Mouse (Mus musculus) heart, embryonic 14.5 days (tissue): ENCODE measurements around the gene Gm12216. TPM values are rescaled to one million over a fixed set of nuclear protein-coding genes. Genes with fewer than 3 reads are reported as not detected.
"Not testable (repeated sequence)": the region's sequence is repeated elsewhere in the genome, so short reads cannot be mapped to it uniquely, and the experiment has no call there.

Experiments
- ATAC-seq: fragments of 200-750 bp; cut with Nextera tagmentation; 2 replicates; pipeline ENCODE4 v1.8.0; 2017; ENCODE audit warnings: low read depth, moderate TSS enrichment; ENCODE audit not compliant: insufficient number of reproducible peaks, insufficient read depth, low FRiP score
- H3K27ac ChIP-seq, 2 experiments: fragments of 200-500 bp in 1 of 2; fragments of 300-500 bp in 1 of 2; sonication (generic) in 1 of 2; replicated peaks in 1 of 2; 2 replicates each; pipeline ENCODE4 v1.5.1; 2012 to 2014; ENCODE audit warnings: low read depth in 2 of 2, low read length in 2 of 2, control low read depth in 1 of 2, mild to moderate bottlenecking in 1 of 2, mixed read lengths in 1 of 2; ENCODE audit not compliant: control insufficient read depth in 1 of 2, insufficient read depth in 1 of 2
- H3K27me3 ChIP-seq: fragments of 300-500 bp; sonication (generic); 2 replicates; pipeline ENCODE4 v1.6.1; 2014; ENCODE audit warnings: mild to moderate bottlenecking, low read length, control low read depth; ENCODE audit not compliant: control insufficient read depth, insufficient read depth
- H3K36me3 ChIP-seq: fragments of 300-500 bp; sonication (generic); 2 replicates; pipeline ENCODE4 v1.6.1; 2014; ENCODE audit warnings: mild to moderate bottlenecking, control low read depth, low read length, mixed read lengths; ENCODE audit not compliant: control insufficient read depth, insufficient read depth
- H3K4me1 ChIP-seq, 2 experiments: fragments of 200-500 bp in 1 of 2; fragments of 300-500 bp in 1 of 2; sonication (generic) in 1 of 2; 2 replicates each; pipeline ENCODE4 v1.6.1; 2012 to 2014; ENCODE audit warnings: low read length in 2 of 2, control low read depth in 1 of 2, mixed read lengths in 1 of 2; ENCODE audit not compliant: control insufficient read depth in 2 of 2, insufficient read depth in 2 of 2
- H3K4me2 ChIP-seq: fragments of 300-500 bp; sonication (generic); 2 replicates; pipeline ENCODE4 v1.6.1; 2014; ENCODE audit warnings: mild to moderate bottlenecking, low read length
- H3K4me3 ChIP-seq, 2 experiments: fragments of 200-500 bp in 1 of 2; fragments of 300-500 bp in 1 of 2; sonication (generic) in 1 of 2; 2 replicates each; pipeline ENCODE4 v1.5.1; 2012 to 2014; ENCODE audit warnings: low read length in 2 of 2, mild to moderate bottlenecking in 2 of 2, control low read depth in 1 of 2, low read depth in 1 of 2, moderate library complexity in 1 of 2; ENCODE audit not compliant: control insufficient read depth in 1 of 2, insufficient read depth in 1 of 2
- H3K9ac ChIP-seq: fragments of 300-500 bp; sonication (generic); 2 replicates; pipeline ENCODE4 v1.6.1; 2014; ENCODE audit warnings: mild to moderate bottlenecking, low read length
- H3K9me3 ChIP-seq: fragments of 300-500 bp; sonication (generic); 2 replicates; pipeline ENCODE4 v1.6.1; 2016; ENCODE audit warnings: low read length, control low read depth; ENCODE audit not compliant: control insufficient read depth
- WGBS: fragments of 180-500 bp; shearing (Covaris S2); extraction: QIAGEN DNeasy Blood & Tissue Kit; methylation state at CpG from one replicate; pipeline ENCODE4 v1.1.7; 2014; 5-methylcytosine and 5-hydroxymethylcytosine counted together
- polyA plus RNA-seq: library from polyadenylated mRNA; unstranded; fragments of >200 nt; fragmentation: Nextera tagmentation; extraction: Ambion mirVana; gene quantifications from 2 replicates; pipeline ENCODE4 v1.2.1, GENCODE M21; 2014

Gene Gm12216
- polyA plus RNA-seq, result 0.30 and 1.0 TPM in 2 replicates

GRCm38 (mm10) chr11:53858761-53859580 lies at the start of gene Gm12216:
TSS of gene Gm12216 (minus strand) at chr11:53859256.
- ATAC-seq, H3K4me1 ChIP-seq, H3K27ac ChIP-seq, H3K9me3 ChIP-seq, H3K36me3 ChIP-seq, H3K27me3 ChIP-seq: not testable (repeated sequence)
- H3K4me3 ChIP-seq, result peak within 1 kb of the TSS; percentile 60 to 66
- WGBS, result 12% methylated on average over 37 of the region's 50 CpGs
- H3K4me2 ChIP-seq, result peak within 1 kb of the TSS; percentile 78
- H3K9ac ChIP-seq, result peak within 1 kb of the TSS; percentile 73

- H3K4me1 ChIP-seq, result 0 out of 4 replicates have a peak, but pooled peaks cover 3 to 5% of the 10 kb centered on the region in 2 experiments
- H3K9ac ChIP-seq, result no peak overlapping the region
- H3K4me2 ChIP-seq, result no peak overlapping the region
- no peaks in the 10 kb centered on the region for H3K36me3 ChIP-seq
- WGBS, result 81% methylated on average over 8 of the region's 8 CpGs
- ATAC-seq, result no peak
- H3K27me3 ChIP-seq, result no peaks in the 10 kb centered on the region
- no peak overlapping the region for H3K4me3 ChIP-seq
- no peaks in the 10 kb centered on the region for H3K9me3 ChIP-seq
- H3K27ac ChIP-seq, result no peak overlapping the region
Observed at GRCm38 (mm10) chr11:53908686-53909085, 49.6 kb upstream of the Gm12216 start.

GRCm38 (mm10) chr11:53904534-53904925 lies 45.5 kb upstream of the Gm12216 start:
- no peaks in the 10 kb centered on the region for H3K27me3 ChIP-seq
- 79% methylated on average over 9 of the region's 9 CpGs for WGBS
- no peak overlapping the region for H3K27ac ChIP-seq
- H3K4me1 ChIP-seq, result peaks cover 5% of the 10 kb centered on the region in 2 experiments; a peak in 1 of 4 replicates
- H3K36me3 ChIP-seq, result no peaks in the 10 kb centered on the region
- no peak overlapping the region for H3K9ac ChIP-seq
- ATAC-seq, result no peak
- no peak overlapping the region for H3K4me3 ChIP-seq
- H3K4me2 ChIP-seq, result no peak overlapping the region
- H3K9me3 ChIP-seq, result no peaks in the 10 kb centered on the region

GRCm38 (mm10) chr11:53903781-53904533 lies 44.9 kb upstream of the Gm12216 start:
- no peak overlapping the region for H3K4me3 ChIP-seq
- no peak overlapping the region for H3K27ac ChIP-seq
- H3K9ac ChIP-seq, result 0 out of 2 replicates have a peak overlapping the region, but pooled peaks have one; percentile 21
- H3K36me3 ChIP-seq, result no peaks in the 10 kb centered on the region
- no peaks in the 10 kb centered on the region for H3K9me3 ChIP-seq
- H3K27me3 ChIP-seq, result no peaks in the 10 kb centered on the region
- H3K4me1 ChIP-seq, result peaks cover 5% of the 10 kb centered on the region in 2 experiments; a peak in 1 of 4 replicates
- peak; percentile 35; the same call in 1 of the 2 replicates for ATAC-seq
- H3K4me2 ChIP-seq, result no peak overlapping the region
- WGBS, result 43% methylated on average over 16 of the region's 16 CpGs

GRCm38 (mm10) chr11:53902741-53903140 lies 43.7 kb upstream of the Gm12216 start:
- peaks cover 5% of the 10 kb centered on the region in 2 experiments; a peak in 1 of 4 replicates for H3K4me1 ChIP-seq

GRCm38 (mm10) chr11:53900991-53901390 lies 41.9 kb upstream of the Gm12216 start:
- no peak overlapping the region for H3K4me3 ChIP-seq
- H3K27ac ChIP-seq, result no peak overlapping the region
- no peaks in the 10 kb centered on the region for H3K9me3 ChIP-seq
- ATAC-seq, result no peak
- no peak overlapping the region for H3K4me2 ChIP-seq
- H3K27me3 ChIP-seq, result no peaks in the 10 kb centered on the region
- no peaks in the 10 kb centered on the region for H3K36me3 ChIP-seq
- no peak overlapping the region for H3K9ac ChIP-seq
- WGBS, result 46% methylated on average over 1 of the region's 1 CpGs
- peaks cover 5% of the 10 kb centered on the region in 2 experiments; a peak in 1 of 4 replicates for H3K4me1 ChIP-seq

More at GRCm38 (mm10) chr11:53902741-53903140, 43.7 kb upstream of the Gm12216 start:
- no peak overlapping the region for H3K27ac ChIP-seq
- no peak overlapping the region for H3K4me2 ChIP-seq
- H3K27me3 ChIP-seq, result no peaks in the 10 kb centered on the region
- WGBS, result 88% methylated on average over 14 of the region's 14 CpGs
- H3K9me3 ChIP-seq, result no peaks in the 10 kb centered on the region
- H3K36me3 ChIP-seq, result no peaks in the 10 kb centered on the region
- no peak for ATAC-seq
- no peak overlapping the region for H3K4me3 ChIP-seq
- H3K9ac ChIP-seq, result no peak overlapping the region

- Histone ChIP-seq H3K9ac (no peak overlapping the region), H3K4me1 (peaks cover 5% of the 10 kb centered on the region in 2 experiments; a peak in 1 of 4 replicates), H3K9me3 (no peaks in the 10 kb centered on the region), H3K4me2 (no peak overlapping the region), H3K4me3 (no peak overlapping the region), H3K27ac (no peak overlapping the region), H3K36me3 (no peaks in the 10 kb centered on the region), H3K27me3 (no peaks in the 10 kb centered on the region)
- no peak for ATAC-seq
- 81% methylated on average over 6 of the region's 6 CpGs for WGBS
Observed at GRCm38 (mm10) chr11:53899981-53900380, 40.9 kb upstream of the Gm12216 start.
